Mouse (Mus musculus): ENCODE data around the gene Mybl2.
"Not testable (repeated sequence)": the region's sequence is repeated elsewhere in the genome, so short reads cannot be mapped to it uniquely, and the experiment has no call there.

Gene Mybl2

GRCm38 (mm10) chr2:163054335-163054840 lies at the start of gene Mybl2:
TSS of gene Mybl2 (plus strand) at chr2:163054687.
- peak; percentile 93 for DNase-seq (ENCODE audit: low spot score)

- no peak for DNase-seq (ENCODE audit: low spot score)
Measured at GRCm38 (mm10) chr2:163007299-163007698, 47.2 kb upstream of the Mybl2 start.

GRCm38 (mm10) chr2:163016916-163017743 lies 37.4 kb upstream of the Mybl2 start, which contains the start of gene Ift52:
TSS of gene Ift52 (plus strand) at chr2:163017354.
- DNase-seq (ENCODE audit: low spot score), result peak; percentile 89

- DNase-seq (ENCODE audit: low spot score), result no peak
Measured at GRCm38 (mm10) chr2:163031289-163031688, 23.2 kb upstream of the Mybl2 start.

GRCm38 (mm10) chr2:163031757-163032156 lies 22.7 kb upstream of the Mybl2 start:
- DNase-seq (ENCODE audit: low spot score), result no peak

- no peak for DNase-seq (ENCODE audit: low spot score)
Measured at GRCm38 (mm10) chr2:163032622-163033021, 21.9 kb upstream of the Mybl2 start.

- DNase-seq (ENCODE audit: low spot score), result no peak
Measured at GRCm38 (mm10) chr2:163039940-163040339, 14.5 kb upstream of the Mybl2 start.

GRCm38 (mm10) chr2:163048125-163048524 lies 6.4 kb upstream of the Mybl2 start:
- peak; percentile 68 for DNase-seq (ENCODE audit: low spot score)

- DNase-seq (ENCODE audit: low spot score), result no peak
Measured at GRCm38 (mm10) chr2:163049116-163049515, 5.4 kb upstream of the Mybl2 start.

- DNase-seq (ENCODE audit: low spot score), result no peak
Measured at GRCm38 (mm10) chr2:163051691-163052090, 2.8 kb upstream of the Mybl2 start.

GRCm38 (mm10) chr2:163052101-163052500 lies 2.4 kb upstream of the Mybl2 start:
- no peak for DNase-seq (ENCODE audit: low spot score)

GRCm38 (mm10) chr2:163052826-163053225 lies 1.7 kb upstream of the Mybl2 start:
- DNase-seq (ENCODE audit: low spot score), result no peak

GRCm38 (mm10) chr2:163054891-163055494 lies 506 bp downstream of the Mybl2 start:
- no peak for DNase-seq (ENCODE audit: low spot score)

GRCm38 (mm10) chr2:163055715-163056114 lies 1.2 kb downstream of the Mybl2 start:
- no peak for DNase-seq (ENCODE audit: low spot score)

GRCm38 (mm10) chr2:163056584-163056983 lies 2.1 kb downstream of the Mybl2 start:
- DNase-seq (ENCODE audit: low spot score), result no peak

- DNase-seq (ENCODE audit: low spot score), result not testable (repeated sequence)
Measured at GRCm38 (mm10) chr2:163058981-163059380, 4.5 kb downstream of the Mybl2 start.

GRCm38 (mm10) chr2:163060630-163061029 lies 6.1 kb downstream of the Mybl2 start:
- DNase-seq (ENCODE audit: low spot score), result no peak

GRCm38 (mm10) chr2:163061203-163062118 lies 7.0 kb downstream of the Mybl2 start:
- DNase-seq (ENCODE audit: low spot score), result no peak

- no peak for DNase-seq (ENCODE audit: low spot score)
Measured at GRCm38 (mm10) chr2:163062119-163062508, 7.6 kb downstream of the Mybl2 start.

- no peak for DNase-seq (ENCODE audit: low spot score)
Measured at GRCm38 (mm10) chr2:163066326-163066725, 11.8 kb downstream of the Mybl2 start.

- DNase-seq (ENCODE audit: low spot score), result no peak
Measured at GRCm38 (mm10) chr2:163067233-163067632, 12.7 kb downstream of the Mybl2 start.

GRCm38 (mm10) chr2:163070213-163070612 lies 15.7 kb downstream of the Mybl2 start:
- DNase-seq (ENCODE audit: low spot score), result no peak
